Mouse (Mus musculus) hindbrain, embryonic 15.5 days (tissue): ENCODE measurements around the gene Rasgef1b. TPM values are rescaled to one million over a fixed set of nuclear protein-coding genes. Genes with fewer than 3 reads are reported as not detected.

Source experiments
- ATAC-seq: fragments of 200-750 bp; cut with Nextera tagmentation; 2 replicates; pipeline ENCODE4 v1.8.0; 2017; ENCODE audit warnings: low read depth, moderate number of reproducible peaks, moderate TSS enrichment; ENCODE audit not compliant: low FRiP score
- H3K27ac ChIP-seq: fragments of 300-500 bp; sonication (generic); replicated peaks from 2 replicates; pipeline ENCODE4 v1.5.1; 2015; ENCODE audit warnings: mild to moderate bottlenecking, inconsistent platforms
- H3K27me3 ChIP-seq: fragments of 300-500 bp; sonication (generic); 2 replicates; pipeline ENCODE4 v1.6.1; 2015; ENCODE audit warnings: control low read depth, inconsistent platforms
- H3K36me3 ChIP-seq: fragments of 300-500 bp; sonication (generic); 2 replicates; pipeline ENCODE4 v1.6.1; 2015; ENCODE audit warnings: control low read depth, inconsistent platforms
- H3K4me1 ChIP-seq: fragments of 300-500 bp; sonication (generic); replicated peaks from 2 replicates; pipeline ENCODE4 v1.6.1; 2015; ENCODE audit warnings: control low read depth, inconsistent platforms
- H3K4me2 ChIP-seq: fragments of 300-500 bp; sonication (generic); 2 replicates; pipeline ENCODE4 v1.6.1; 2015; ENCODE audit warnings: moderate library complexity, mild to moderate bottlenecking, inconsistent platforms
- H3K4me3 ChIP-seq: fragments of 300-500 bp; sonication (generic); 2 replicates; pipeline ENCODE4 v1.5.1; 2015; ENCODE audit warnings: mild to moderate bottlenecking, inconsistent platforms
- H3K9ac ChIP-seq: fragments of 300-500 bp; sonication (generic); 2 replicates; pipeline ENCODE4 v1.6.1; 2015; ENCODE audit warnings: inconsistent platforms
- H3K9me3 ChIP-seq: fragments of 300-500 bp; sonication (generic); 2 replicates; pipeline ENCODE4 v1.6.1; 2016; ENCODE audit warnings: control low read depth, inconsistent platforms
- WGBS: fragments of 180-500 bp; shearing (Covaris S2); methylation state at CpG from one replicate; pipeline ENCODE4 v1.1.7; 2015; 5-methylcytosine and 5-hydroxymethylcytosine counted together
- polyA plus RNA-seq: library from polyadenylated mRNA; unstranded; fragments of >200 nt; fragmentation: Nextera tagmentation; extraction: Ambion mirVana; gene quantifications from 2 replicates; pipeline ENCODE4 v1.2.1, GENCODE M21; 2015

Gene Rasgef1b
- polyA plus RNA-seq, 1 experiment from 2014 or later, result 54.2 TPM

GRCm38 (mm10) chr5:99521411-99521810 is 207.5 kb downstream of the Rasgef1b start:
- ATAC-seq, result no peak
- 53% methylated on average over 4 of the region's 4 CpGs for WGBS
- H3K27me3 ChIP-seq, result no peaks in the 10 kb centered on the region
- H3K4me2 ChIP-seq, result no peak overlapping the region
- H3K4me3 ChIP-seq, result no peak overlapping the region
- H3K4me1 ChIP-seq, result peaks cover 16% of the 10 kb centered on the region
- no peaks in the 10 kb centered on the region for H3K36me3 ChIP-seq
- H3K27ac ChIP-seq, result no peak overlapping the region
- no peaks in the 10 kb centered on the region for H3K9me3 ChIP-seq
- H3K9ac ChIP-seq, result no peak overlapping the region

DNA sequence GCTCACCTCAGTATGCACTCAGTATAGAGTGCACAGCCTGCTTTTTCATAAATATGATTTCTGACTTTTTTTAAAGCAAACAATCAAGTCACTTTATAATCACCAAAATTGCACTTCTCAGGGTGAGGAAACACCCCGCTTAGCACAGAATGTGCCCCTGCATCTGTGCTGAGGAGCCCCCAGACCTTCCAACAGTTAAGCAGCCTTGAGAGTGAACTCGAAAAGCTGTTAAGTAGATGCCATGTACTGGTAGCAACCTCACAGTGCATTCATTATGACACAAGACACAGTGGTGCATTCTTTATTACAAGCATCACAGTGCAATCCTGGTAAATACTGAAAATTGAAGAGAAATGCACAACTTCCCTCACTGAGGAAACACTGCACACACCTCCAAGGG is 209.3 kb downstream of the Rasgef1b start:
- ATAC-seq, result no peak
- H3K4me3 ChIP-seq, result no peak overlapping the region
- no peaks in the 10 kb centered on the region for H3K9me3 ChIP-seq
- H3K4me1 ChIP-seq, result peaks cover 16% of the 10 kb centered on the region
- no peak overlapping the region for H3K27ac ChIP-seq
- H3K9ac ChIP-seq, result no peak overlapping the region
- no peaks in the 10 kb centered on the region for H3K27me3 ChIP-seq
- 83% methylated on average over 2 of the region's 2 CpGs for WGBS
- no peaks in the 10 kb centered on the region for H3K36me3 ChIP-seq
- H3K4me2 ChIP-seq, result no peak overlapping the region

- H3K27ac ChIP-seq, result no peak overlapping the region
- WGBS, result 54% methylated on average over 4 of the region's 4 CpGs
- no peak overlapping the region for H3K9ac ChIP-seq
- no peak overlapping the region for H3K4me3 ChIP-seq
- ATAC-seq, result no peak
- no peaks in the 10 kb centered on the region for H3K9me3 ChIP-seq
- H3K4me2 ChIP-seq, result no peak overlapping the region
- H3K4me1 ChIP-seq, result peaks cover 16% of the 10 kb centered on the region
- no peaks in the 10 kb centered on the region for H3K27me3 ChIP-seq
- H3K36me3 ChIP-seq, result no peaks in the 10 kb centered on the region
Observed at GRCm38 (mm10) chr5:99519023-99519422, 209.8 kb downstream of the Rasgef1b start.

GRCm38 (mm10) chr5:99516207-99516606 is 212.7 kb downstream of the Rasgef1b start:
- 93% methylated on average over 5 of the region's 5 CpGs for WGBS
- no peaks in the 10 kb centered on the region for H3K27me3 ChIP-seq
- H3K4me2 ChIP-seq, result no peak overlapping the region
- H3K9ac ChIP-seq, result no peak overlapping the region
- peaks cover 6% of the 10 kb centered on the region for H3K4me1 ChIP-seq
- ATAC-seq, result no peak
- no peaks in the 10 kb centered on the region for H3K9me3 ChIP-seq
- no peak overlapping the region for H3K4me3 ChIP-seq
- H3K36me3 ChIP-seq, result no peaks in the 10 kb centered on the region
- no peak overlapping the region for H3K27ac ChIP-seq

- H3K4me2 ChIP-seq, result no peak overlapping the region
- H3K4me3 ChIP-seq, result no peak overlapping the region
- ATAC-seq, result no peak
- H3K27ac ChIP-seq, result no peak overlapping the region
- no peaks in the 10 kb centered on the region for H3K36me3 ChIP-seq
- H3K9me3 ChIP-seq, result no peaks in the 10 kb centered on the region
- no peak overlapping the region for H3K9ac ChIP-seq
- H3K27me3 ChIP-seq, result no peaks in the 10 kb centered on the region
- WGBS, result 83% methylated on average over 4 of the region's 4 CpGs
- H3K4me1 ChIP-seq, result peaks cover 5% of the 10 kb centered on the region; the same call in 1 of the 2 replicates
Observed at GRCm38 (mm10) chr5:99515764-99516163, 213.1 kb downstream of the Rasgef1b start.

DNA sequence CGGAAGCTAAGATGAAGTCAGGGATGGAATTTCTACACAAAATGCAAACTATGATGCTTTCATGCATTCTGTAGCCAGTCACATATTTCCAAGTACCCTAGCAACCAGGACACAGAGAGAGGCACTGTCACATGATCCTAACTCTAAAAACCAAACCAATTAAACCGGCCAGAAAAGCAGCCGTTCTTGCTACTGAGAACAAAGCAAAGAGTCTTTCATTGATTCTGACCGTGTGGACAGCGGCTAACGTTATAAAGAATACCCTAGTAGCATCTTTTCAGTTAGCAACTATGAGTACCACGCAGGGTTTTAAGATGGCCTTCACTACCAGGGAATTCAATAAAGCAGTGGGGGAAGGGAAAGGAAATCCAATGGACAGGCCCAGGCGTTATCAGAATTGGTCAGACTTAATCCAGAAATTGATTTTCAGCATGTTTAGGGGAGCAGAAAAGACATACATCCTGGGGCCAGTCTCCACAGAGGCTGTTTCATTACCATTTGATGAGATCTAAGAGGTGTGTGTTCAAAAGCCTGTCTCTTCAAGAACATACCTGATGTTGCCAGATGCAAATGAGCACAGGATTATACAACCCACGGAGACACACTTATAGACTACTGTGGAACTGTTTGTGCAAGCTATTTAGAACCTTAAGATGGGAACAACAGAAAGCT is 215.5 kb downstream of the Rasgef1b start:
- peak; percentile 38; the same call in 1 of the 2 replicates for ATAC-seq
- Histone ChIP-seq H3K27me3 (no peaks in the 10 kb centered on the region), H3K9me3 (no peaks in the 10 kb centered on the region), H3K9ac (no peak overlapping the region), H3K4me3 (no peak overlapping the region), H3K27ac (no peak overlapping the region), H3K4me1 (peaks cover 5% of the 10 kb centered on the region; the same call in 1 of the 2 replicates), H3K4me2 (no peak overlapping the region), H3K36me3 (no peaks in the 10 kb centered on the region)
- WGBS, result 29% methylated on average over 9 of the region's 9 CpGs

GRCm38 (mm10) chr5:99511081-99511480 is 217.8 kb downstream of the Rasgef1b start:
- no peak overlapping the region for H3K4me2 ChIP-seq
- H3K9me3 ChIP-seq, result no peaks in the 10 kb centered on the region
- H3K4me3 ChIP-seq, result no peak overlapping the region
- no peaks in the 10 kb centered on the region for H3K36me3 ChIP-seq
- no peak overlapping the region for H3K27ac ChIP-seq
- no peaks in the 10 kb centered on the region for H3K27me3 ChIP-seq
- no peak for ATAC-seq
- 41% methylated on average over 11 of the region's 11 CpGs for WGBS
- H3K9ac ChIP-seq, result no peak overlapping the region
- H3K4me1 ChIP-seq, result peaks cover 5% of the 10 kb centered on the region; the same call in 1 of the 2 replicates

DNA sequence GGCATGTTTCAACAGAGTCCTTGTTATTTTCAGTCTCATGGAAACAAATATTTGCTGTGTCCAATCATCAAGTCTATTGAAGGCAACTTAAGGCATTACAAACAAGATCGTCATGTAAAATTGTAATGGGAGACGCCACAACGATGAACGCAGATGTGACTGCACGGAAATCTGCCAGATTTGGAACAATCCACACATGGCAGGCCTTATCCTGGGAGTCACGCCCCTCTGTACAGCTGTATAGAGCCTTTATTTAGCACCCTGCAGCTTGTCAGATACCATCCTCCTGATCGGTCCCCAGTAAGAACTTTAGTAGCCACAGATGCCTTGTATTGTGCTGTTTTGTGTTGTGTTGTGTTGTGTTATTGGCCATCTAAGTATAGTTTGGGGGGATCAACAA is 222.8 kb downstream of the Rasgef1b start:
- no peak overlapping the region for H3K27ac ChIP-seq
- no peak overlapping the region for H3K9ac ChIP-seq
- 71% methylated on average over 7 of the region's 7 CpGs for WGBS
- ATAC-seq, result no peak
- no peak overlapping the region for H3K4me3 ChIP-seq
- H3K4me2 ChIP-seq, result no peak overlapping the region
- no peaks in the 10 kb centered on the region for H3K9me3 ChIP-seq
- H3K36me3 ChIP-seq, result no peaks in the 10 kb centered on the region
- peaks cover 4% of the 10 kb centered on the region for H3K4me1 ChIP-seq
- no peaks in the 10 kb centered on the region for H3K27me3 ChIP-seq

DNA sequence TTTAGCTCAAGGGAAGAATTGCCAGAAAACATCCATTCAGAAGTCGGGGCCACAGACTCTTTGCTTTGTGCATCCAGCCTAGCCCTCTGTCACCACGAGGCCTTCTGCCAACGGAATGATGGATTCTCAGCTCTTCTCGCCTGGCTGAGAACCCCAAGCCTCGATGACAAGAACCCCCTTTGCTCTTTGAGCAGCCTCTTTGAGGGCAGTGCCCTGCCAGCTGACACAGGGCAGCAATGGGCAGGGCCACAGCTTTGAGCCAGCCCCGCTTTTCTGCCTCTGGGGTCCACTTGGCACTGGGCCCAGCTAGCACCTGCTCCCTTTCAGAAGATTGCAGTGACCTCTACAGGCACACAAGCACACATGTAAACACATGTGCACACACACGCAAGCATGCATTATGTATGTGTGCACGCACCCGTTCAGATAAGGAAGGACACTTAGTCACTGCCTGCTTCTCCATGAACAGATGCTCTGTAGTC is 224.5 kb downstream of the Rasgef1b start:
- WGBS, result 38% methylated on average over 9 of the region's 9 CpGs
- H3K4me1 ChIP-seq, result peaks cover 4% of the 10 kb centered on the region
- H3K27ac ChIP-seq, result 0 out of 2 replicates have a peak overlapping the region, but pooled peaks have one; percentile 25
- no peak overlapping the region for H3K4me2 ChIP-seq
- H3K9me3 ChIP-seq, result no peaks in the 10 kb centered on the region
- no peak overlapping the region for H3K9ac ChIP-seq
- no peak overlapping the region for H3K4me3 ChIP-seq
- peak; percentile 92 for ATAC-seq
- H3K27me3 ChIP-seq, result no peaks in the 10 kb centered on the region
- no peaks in the 10 kb centered on the region for H3K36me3 ChIP-seq

GRCm38 (mm10) chr5:99502681-99503080 is 226.2 kb downstream of the Rasgef1b start:
- Histone ChIP-seq H3K27ac (no peak overlapping the region), H3K4me1 (peaks cover 4% of the 10 kb centered on the region), H3K9me3 (no peaks in the 10 kb centered on the region), H3K36me3 (no peaks in the 10 kb centered on the region), H3K27me3 (no peaks in the 10 kb centered on the region), H3K4me2 (no peak overlapping the region), H3K9ac (no peak overlapping the region), H3K4me3 (no peak overlapping the region)
- 83% methylated on average over 9 of the region's 9 CpGs for WGBS
- no peak for ATAC-seq

- no peak overlapping the region for H3K9ac ChIP-seq
- H3K4me2 ChIP-seq, result no peak overlapping the region
- no peak for ATAC-seq
- WGBS, result 87% methylated on average over 7 of the region's 7 CpGs
- H3K9me3 ChIP-seq, result no peaks in the 10 kb centered on the region
- H3K27ac ChIP-seq, result no peak overlapping the region
- H3K4me3 ChIP-seq, result no peak overlapping the region
- H3K36me3 ChIP-seq, result no peaks in the 10 kb centered on the region
- no peaks in the 10 kb centered on the region for H3K27me3 ChIP-seq
- H3K4me1 ChIP-seq, result peaks cover 15% of the 10 kb centered on the region
Observed at GRCm38 (mm10) chr5:99499404-99500089, 229.3 kb downstream of the Rasgef1b start.

DNA sequence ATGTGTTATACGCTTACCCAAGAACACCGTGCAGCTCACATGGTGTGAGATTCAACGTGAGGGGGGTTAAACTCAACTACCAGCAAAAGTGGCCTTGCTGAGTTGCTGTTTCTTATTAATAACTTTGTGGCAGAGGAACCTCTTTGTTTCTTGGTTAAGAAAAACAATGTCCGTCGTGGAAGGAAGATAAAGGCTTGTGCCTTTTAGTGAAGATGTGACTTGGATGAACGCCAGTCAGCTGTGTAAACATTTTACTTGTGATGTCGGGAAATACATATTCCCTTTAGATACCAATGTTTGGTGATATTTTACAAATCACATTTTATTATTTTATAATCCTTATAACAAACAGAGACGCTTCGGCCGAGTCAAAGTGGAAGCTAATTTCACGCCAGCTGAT is 231.0 kb downstream of the Rasgef1b start:
- Histone ChIP-seq H3K27ac (no peak overlapping the region; the same call in 1 of the 2 replicates), H3K36me3 (no peaks in the 10 kb centered on the region), H3K4me1 (peaks cover 16% of the 10 kb centered on the region; the same call in 1 of the 2 replicates), H3K9me3 (no peaks in the 10 kb centered on the region), H3K27me3 (no peaks in the 10 kb centered on the region), H3K9ac (no peak overlapping the region), H3K4me2 (no peak overlapping the region), H3K4me3 (no peak overlapping the region)
- no peak for ATAC-seq
- WGBS, result 61% methylated on average over 11 of the region's 11 CpGs
